Mouse (Mus musculus): ENCODE measurements around the gene Mapk14.

- no peak for TF ChIP-seq E2F4 (IDR thresholded peaks at IDR 0.05; ENCODE audit: insufficient replicate concordance, low read depth, low read length)
- TF ChIP-seq EP300 (IDR thresholded peaks at IDR 0.05; ENCODE audit: low read length), result no peak
- no peak for TF ChIP-seq MXI1 (IDR thresholded peaks at IDR 0.05; ENCODE audit: low read depth, low read length)
- TF ChIP-seq POLR2A (IDR thresholded peaks at IDR 0.05; ENCODE audit: low read depth, low read length), result no peak
- no peak for TF ChIP-seq CTCF (conservative IDR thresholded peaks at IDR 0.05 in 1 of 2, IDR thresholded peaks at IDR 0.05 in 1 of 2; ENCODE audit: low read depth in 2 of 2, low read length in 2 of 2)
- TF ChIP-seq MAZ (IDR thresholded peaks at IDR 0.05; ENCODE audit: low read depth, low read length), result no peak
- TF ChIP-seq RAD21 (IDR thresholded peaks at IDR 0.05; ENCODE audit: low read depth, low read length), result no peak
- TF ChIP-seq ELF1 (IDR thresholded peaks at IDR 0.05; ENCODE audit: low read depth, low read length), result no peak
- no peak for TF ChIP-seq MAFK (IDR thresholded peaks at IDR 0.05; ENCODE audit: insufficient replicate concordance, low read length)
- no peak for TF ChIP-seq TBP (conservative IDR thresholded peaks at IDR 0.05; ENCODE audit: low read depth, low read length)
- TF ChIP-seq SMC3 (IDR thresholded peaks at IDR 0.05; ENCODE audit: low read depth, low read length), result no peak
- TF ChIP-seq BHLHE40 (IDR thresholded peaks at IDR 0.05; ENCODE audit: low read depth, low read length), result no peak
- TF ChIP-seq UBTF (IDR thresholded peaks at IDR 0.05; ENCODE audit: low read depth, low read length), result no peak
Observed at GRCm38 (mm10) chr17:28739244-28739643, 48.1 kb downstream of the Mapk14 start.

Measured in CH12.LX (cell line).